Mouse (Mus musculus): ENCODE data around the gene Klrb1b.
"Not testable (repeated sequence)": the region's sequence is repeated elsewhere in the genome, so short reads cannot be mapped to it uniquely, and the experiment has no call there.

The Klrb1b gene

GRCm38 (mm10) chr6:128802999-128803857 lies 22.9 kb downstream of the Klrb1b start:
- CTCF ChIA-PET, result interaction anchor here (0.8 to 1.2 kb wide), 3 partner anchors 13 to 38 kb away, joined by 3 to 5 read pairs (median 3); no protein-coding TSS in a partner anchor

GRCm38 (mm10) chr6:128802557-128802956 lies 23.6 kb downstream of the Klrb1b start:
- CTCF ChIA-PET, result interaction anchor here (0.8 to 1.2 kb wide), 3 partner anchors 13 to 37 kb away, joined by 3 to 5 read pairs (median 3); no protein-coding TSS in a partner anchor

GRCm38 (mm10) chr6:128800696-128801095 lies 25.4 kb downstream of the Klrb1b start:
- CTCF ChIA-PET, result not testable (repeated sequence)

- CTCF ChIA-PET, result no interaction called here
These were observed 26.2 kb downstream of the Klrb1b start for GRCm38 (mm10) chr6:128799896-128800270.

GRCm38 (mm10) chr6:128799144-128799895 lies 26.8 kb downstream of the Klrb1b start:
- CTCF ChIA-PET, result interaction anchor here (0.6 kb wide), 1 partner anchor 289 kb away, joined by 8 read pairs; no protein-coding TSS in a partner anchor

GRCm38 (mm10) chr6:128798772-128799143 lies 27.4 kb downstream of the Klrb1b start:
- CTCF ChIA-PET, result interaction anchor here (0.6 to 0.7 kb wide), 2 partner anchors 29 to 289 kb away, joined by 5 to 8 read pairs; no protein-coding TSS in a partner anchor

GRCm38 (mm10) chr6:128797936-128798771 lies 28.0 kb downstream of the Klrb1b start:
- CTCF ChIA-PET, result interaction anchor here (0.6 to 0.7 kb wide), 2 partner anchors 30 to 290 kb away, joined by 5 to 8 read pairs; no protein-coding TSS in a partner anchor

GRCm38 (mm10) chr6:128797185-128797905 lies 28.8 kb downstream of the Klrb1b start:
- CTCF ChIA-PET, result interaction anchor here (0.7 kb wide), 1 partner anchor 45 kb away, joined by 3 read pairs; no protein-coding TSS in a partner anchor

GRCm38 (mm10) chr6:128796321-128796955 lies 29.7 kb downstream of the Klrb1b start:
- CTCF ChIA-PET, result interaction anchor here (0.7 kb wide), 1 partner anchor 46 kb away, joined by 3 read pairs; no protein-coding TSS in a partner anchor

GRCm38 (mm10) chr6:128793734-128794133 lies 32.4 kb downstream of the Klrb1b start:
- CTCF ChIA-PET, result no interaction called here

GRCm38 (mm10) chr6:128790491-128790994 lies 35.6 kb downstream of the Klrb1b start:
- CTCF ChIA-PET, result not testable (repeated sequence)

GRCm38 (mm10) chr6:128789115-128789514 lies 37.0 kb downstream of the Klrb1b start, which contains the start of gene Klrb1c:
Gene Klrb1c (minus strand): TSS chr6:128789215.
- CTCF ChIA-PET, result no interaction called here

- CTCF ChIA-PET, result no interaction called here
These were observed 37.6 kb downstream of the Klrb1b start for GRCm38 (mm10) chr6:128788517-128788916.

- CTCF ChIA-PET, result interaction anchor here (1.1 kb wide), 1 partner anchor 23 kb away, joined by 3 read pairs; no protein-coding TSS in a partner anchor
These were observed 39.7 kb downstream of the Klrb1b start for GRCm38 (mm10) chr6:128786396-128786795.

- CTCF ChIA-PET, result interaction anchor here (0.6 to 0.9 kb wide), 2 partner anchors 17 to 26 kb away, joined by 3 to 4 read pairs; no protein-coding TSS in a partner anchor
These were observed 56.5 kb downstream of the Klrb1b start for GRCm38 (mm10) chr6:128769481-128770253.

- CTCF ChIA-PET, result no interaction called here
These were observed 58.1 kb downstream of the Klrb1b start for GRCm38 (mm10) chr6:128768047-128768446.

GRCm38 (mm10) chr6:128766486-128767254 lies 59.5 kb downstream of the Klrb1b start:
- CTCF ChIA-PET, result interaction anchor here (0.6 to 2.0 kb wide), 2 partner anchors 36 to 84 kb away, joined by 3 to 5 read pairs; no protein-coding TSS in a partner anchor

GRCm38 (mm10) chr6:128765211-128765610 lies 60.9 kb downstream of the Klrb1b start:
- CTCF ChIA-PET, result interaction anchor here (0.6 to 2.0 kb wide), 2 partner anchors 38 to 164 kb away, joined by 3 to 5 read pairs; no protein-coding TSS in a partner anchor
